In genomic region chr19:41934124-41934523, GRCm38 (mm10) we compare ENCODE assay signal across 7 mouse cellular contexts. TPM values are rescaled to one million over a fixed set of nuclear protein-coding genes. Genes with fewer than 3 reads are reported as not detected.
DNase-seq lines count a peak whose midpoint lies in the region; ATAC-seq and TF ChIP-seq lines count a peak whose summit lies in the region.

No protein-coding gene starts in this region.

- WGBS in lung, postnatal 0 days: 28% methylated on average over 6 of the region's 6 CpGs
- 15% methylated on average over 6 of the region's 6 CpGs for WGBS in lung, adult 2 months
- 25% methylated on average over 6 of the region's 6 CpGs for WGBS in liver, adult 2 months
- 32% methylated on average over 6 of the region's 6 CpGs for WGBS in stomach, embryonic 16.5 days

- no peak overlapping the region for H3K27ac ChIP-seq in lung, postnatal 0 days (ENCODE audit: low read length)
- H3K27ac ChIP-seq in liver, adult 2 months (replicated peaks; ENCODE audit: insufficient read depth, low read depth, low read length): no peak overlapping the region
- H3K27ac ChIP-seq in stomach, embryonic 16.5 days (ENCODE audit: low read length): no peak overlapping the region

- no peak for ATAC-seq in lung, postnatal 0 days
- peak; percentile 36; the same call in 1 of the 2 replicates for ATAC-seq in erythroid progenitor cell, adult 5-6 weeks (replicated peaks; ENCODE audit: low FRiP score, poor library complexity, severe bottlenecking)
- ATAC-seq in stomach, embryonic 16.5 days (ENCODE audit: insufficient read depth, low FRiP score): no peak

- H3K9me3 ChIP-seq in lung, postnatal 0 days (ENCODE audit: low read length): no peaks in the 10 kb centered on the region
- H3K9me3 ChIP-seq in stomach, embryonic 16.5 days (replicated peaks; ENCODE audit: control insufficient read depth, low read length): no peaks in the 10 kb centered on the region

- no peaks in the 10 kb centered on the region for H3K36me3 ChIP-seq in lung, postnatal 0 days (ENCODE audit: insufficient read depth, low read length)
- peaks cover 7% of the 10 kb centered on the region; the same call in 1 of the 2 replicates for H3K36me3 ChIP-seq in liver, adult 2 months (ENCODE audit: control insufficient read depth, insufficient read depth, low read length)
- H3K36me3 ChIP-seq in stomach, embryonic 16.5 days (ENCODE audit: control insufficient read depth, insufficient read depth, low read length): no peaks in the 10 kb centered on the region

- no peak for TF ChIP-seq EP300 in lung, postnatal 0 days (IDR thresholded peaks at IDR 0.05)

- peak overlapping the region; percentile 65 for H3K4me3 ChIP-seq in lung, postnatal 0 days (ENCODE audit: low read depth, low read length)
- no peak overlapping the region for H3K4me3 ChIP-seq in lung, adult 2 months (replicated peaks; ENCODE audit: extremely low read depth, low read depth, low read length)
- peak overlapping the region; percentile 95; the same call in 1 of the 2 replicates for H3K4me3 ChIP-seq in liver, adult 2 months (ENCODE audit: insufficient read depth, low read depth, low read length)
- H3K4me3 ChIP-seq in stomach, embryonic 16.5 days (replicated peaks; ENCODE audit: low read length): peak overlapping the region; percentile 96

- H3K4me1 ChIP-seq in lung, postnatal 0 days (ENCODE audit: insufficient read depth, low read depth, low read length): 0 out of 2 replicates have a peak, but pooled peaks cover 4% of the 10 kb centered on the region
- H3K4me1 ChIP-seq in lung, adult 2 months (ENCODE audit: control insufficient read depth, insufficient read depth, low read length): peaks cover 4% of the 10 kb centered on the region; the same call in 1 of the 2 replicates
- peaks cover 6% of the 10 kb centered on the region for H3K4me1 ChIP-seq in liver, adult 2 months (ENCODE audit: control insufficient read depth, insufficient read depth, low read length)
- peaks cover 15% of the 10 kb centered on the region for H3K4me1 ChIP-seq in stomach, embryonic 16.5 days (ENCODE audit: control insufficient read depth, insufficient read depth, low read length)

- H3K9ac ChIP-seq in lung, postnatal 0 days (replicated peaks; ENCODE audit: low read depth): peak overlapping the region; percentile 51
- H3K9ac ChIP-seq in liver, adult 2 months (ENCODE audit: low read depth, low read length): no peak overlapping the region
- H3K9ac ChIP-seq in stomach, embryonic 16.5 days (ENCODE audit: low read length): peak overlapping the region; percentile 87

- peak overlapping the region; percentile 90 for H3K4me2 ChIP-seq in lung, postnatal 0 days (replicated peaks; ENCODE audit: low read depth, low read length)
- peak overlapping the region; percentile 74 for H3K4me2 ChIP-seq in stomach, embryonic 16.5 days (ENCODE audit: low read depth, low read length)

- peaks cover 6% of the 10 kb centered on the region; the same call in 1 of the 2 replicates for H3K79me2 ChIP-seq in liver, adult 2 months (ENCODE audit: control insufficient read depth, insufficient read depth, low read length)

- no peak for TF ChIP-seq CTCF in lung, postnatal 0 days (IDR thresholded peaks at IDR 0.05)
- no peak for TF ChIP-seq CTCF in lung, adult 2 months (IDR thresholded peaks at IDR 0.05; ENCODE audit: insufficient read depth, low read length)
- no peak for TF ChIP-seq CTCF in liver, adult 2 months (IDR thresholded peaks at IDR 0.05; ENCODE audit: low read depth, low read length)

- no peaks in the 10 kb centered on the region for H3K27me3 ChIP-seq in lung, postnatal 0 days (replicated peaks; ENCODE audit: insufficient read depth, low read length)
- H3K27me3 ChIP-seq in liver, adult 2 months (ENCODE audit: control insufficient read depth, insufficient read depth, low read length): no peaks in the 10 kb centered on the region
- H3K27me3 ChIP-seq in stomach, embryonic 16.5 days (ENCODE audit: control insufficient read depth, insufficient read depth, low read length): no peaks in the 10 kb centered on the region

- DNase-seq in lung, postnatal 0 days (ENCODE audit: low spot score): no peak
- no peak for DNase-seq in lung, adult 2 months
- DNase-seq in liver, adult 2 months (ENCODE audit: extremely low read depth, low read depth, low spot score): no peak
- DNase-seq in ovary, postnatal 10 days (ENCODE audit: low spot score): no peak
- DNase-seq in spleen, postnatal 10 days (ENCODE audit: low spot score in 2 of 2): no peak

- TF ChIP-seq POLR2A in lung, adult 2 months (IDR thresholded peaks at IDR 0.05; ENCODE audit: borderline replicate concordance, extremely low read depth, low read depth, low read length): no peak
- no peak for TF ChIP-seq POLR2A in liver, adult 2 months (IDR thresholded peaks at IDR 0.05; ENCODE audit: extremely low read depth, insufficient read depth, low read length)

RNA-seq across cellular contexts. Expression of gene Zdhhc16, which starts 0.8 kb away (rescaled TPM):
- 46.9 and 55.1 TPM in 2 replicates for polyA plus RNA-seq in lung, postnatal 0 days (2015; fragmentation: Nextera tagmentation; extraction: Ambion mirVana)
- polyA plus RNA-seq in lung, adult 2 months (2012; rRNA removed): 67.4 and 91.5 TPM in 2 replicates
- 21.4 and 31.4 TPM in 2 replicates for total RNA-seq in erythroid progenitor cell, adult 5-6 weeks (2015; ENCODE audit: low replicate concordance)
- 15.1 and 25.8 TPM in 2 replicates for total RNA-seq in erythroid progenitor cell, adult 5-6 weeks (2017; ENCODE audit: low replicate concordance)
- 7.9 and 15.0 TPM in 2 replicates for total RNA-seq in liver, adult 2 months (2014; rRNA removed)
- polyA plus RNA-seq in liver, adult 2 months (2012; rRNA removed): 40.9 and 49.9 TPM in 2 replicates
- 76.2 and 76.6 TPM in 2 replicates for polyA plus RNA-seq in stomach, embryonic 16.5 days (2015; fragmentation: Nextera tagmentation; extraction: Ambion mirVana)

RNA-seq across cellular contexts. Expression of gene Exosc1, which starts 0.9 kb away (rescaled TPM):
- polyA plus RNA-seq in lung, postnatal 0 days (2015; fragmentation: Nextera tagmentation; extraction: Ambion mirVana): 43.4 and 45.2 TPM in 2 replicates
- polyA plus RNA-seq in lung, adult 2 months (2012; rRNA removed): 12.2 and 16.0 TPM in 2 replicates
- total RNA-seq in erythroid progenitor cell, adult 5-6 weeks (2015; ENCODE audit: low replicate concordance): 16.9 and 21.0 TPM in 2 replicates
- 7.1 and 14.1 TPM in 2 replicates for total RNA-seq in erythroid progenitor cell, adult 5-6 weeks (2017; ENCODE audit: low replicate concordance)
- total RNA-seq in liver, adult 2 months (2014; rRNA removed): 5.6 and 6.5 TPM in 2 replicates
- polyA plus RNA-seq in liver, adult 2 months (2012; rRNA removed): 5.9 and 8.2 TPM in 2 replicates
- 63.0 and 64.4 TPM in 2 replicates for polyA plus RNA-seq in stomach, embryonic 16.5 days (2015; fragmentation: Nextera tagmentation; extraction: Ambion mirVana)

RNA-seq across cellular contexts. Expression of gene Pgam1, which starts 22.4 kb away (rescaled TPM):
- polyA plus RNA-seq in lung, postnatal 0 days (2015; fragmentation: Nextera tagmentation; extraction: Ambion mirVana): 152 TPM in 2 replicates
- 123 and 169 TPM in 2 replicates for polyA plus RNA-seq in lung, adult 2 months (2012; rRNA removed)
- 102 and 109 TPM in 2 replicates for total RNA-seq in erythroid progenitor cell, adult 5-6 weeks (2015; ENCODE audit: low replicate concordance)
- total RNA-seq in erythroid progenitor cell, adult 5-6 weeks (2017; ENCODE audit: low replicate concordance): 17.3 and 26.3 TPM in 2 replicates
- total RNA-seq in liver, adult 2 months (2014; rRNA removed): 108 and 145 TPM in 2 replicates
- polyA plus RNA-seq in liver, adult 2 months (2012; rRNA removed): 195 and 215 TPM in 2 replicates
- polyA plus RNA-seq in stomach, embryonic 16.5 days (2015; fragmentation: Nextera tagmentation; extraction: Ambion mirVana): 706 and 744 TPM in 2 replicates

RNA-seq across cellular contexts. Expression of gene Rrp12, which starts 38.2 kb away (rescaled TPM):
- polyA plus RNA-seq in lung, postnatal 0 days (2015; fragmentation: Nextera tagmentation; extraction: Ambion mirVana): 2.7 and 2.9 TPM in 2 replicates
- polyA plus RNA-seq in lung, adult 2 months (2012; rRNA removed): 4.1 and 5.5 TPM in 2 replicates
- total RNA-seq in erythroid progenitor cell, adult 5-6 weeks (2015; ENCODE audit: low replicate concordance): 1.1 and 2.1 TPM in 2 replicates
- total RNA-seq in erythroid progenitor cell, adult 5-6 weeks (2017; ENCODE audit: low replicate concordance): 1.2 TPM in 1 of 2 replicates, not detected in the other
- 1.4 and 1.8 TPM in 2 replicates for total RNA-seq in liver, adult 2 months (2014; rRNA removed)
- polyA plus RNA-seq in liver, adult 2 months (2012; rRNA removed): 2.4 and 4.1 TPM in 2 replicates
- polyA plus RNA-seq in stomach, embryonic 16.5 days (2015; fragmentation: Nextera tagmentation; extraction: Ambion mirVana): 15.4 and 15.9 TPM in 2 replicates

RNA-seq across cellular contexts. Expression of gene Mms19, which starts 46.8 kb away (rescaled TPM):
- polyA plus RNA-seq in lung, postnatal 0 days (2015; fragmentation: Nextera tagmentation; extraction: Ambion mirVana): 12.8 and 16.5 TPM in 2 replicates
- 53.7 and 57.0 TPM in 2 replicates for polyA plus RNA-seq in lung, adult 2 months (2012; rRNA removed)
- total RNA-seq in erythroid progenitor cell, adult 5-6 weeks (2015; ENCODE audit: low replicate concordance): 20.5 and 73.5 TPM in 2 replicates
- total RNA-seq in erythroid progenitor cell, adult 5-6 weeks (2017; ENCODE audit: low replicate concordance): 10.1 and 15.4 TPM in 2 replicates
- total RNA-seq in liver, adult 2 months (2014; rRNA removed): 14.9 and 15.1 TPM in 2 replicates
- 23.2 and 39.5 TPM in 2 replicates for polyA plus RNA-seq in liver, adult 2 months (2012; rRNA removed)
- polyA plus RNA-seq in stomach, embryonic 16.5 days (2015; fragmentation: Nextera tagmentation; extraction: Ambion mirVana): 27.6 and 31.5 TPM in 2 replicates
